Mouse (Mus musculus) urinary bladder, postnatal 4 days (tissue): ENCODE measurements around the gene Plekha6.
A peak's percentile ranks its signal among the peaks of the same experiment; 100 is the strongest.

ENCODE experiments used
- DNase-seq, 2 experiments: peaks; one replicate each; pipeline ENCODE4 v3.0.0; 2021 to 2022; ENCODE audit warnings: low spot score in 2 of 2

Plekha6 gene

GRCm38 (mm10) chr1:133163820-133164431 lies at the start of gene Plekha6:
Gene Plekha6 (plus strand): TSS chr1:133164210.
- no peak for DNase-seq

- DNase-seq = no peak
Measured at GRCm38 (mm10) chr1:133116108-133116507, 47.9 kb upstream of the Plekha6 start.

DNA sequence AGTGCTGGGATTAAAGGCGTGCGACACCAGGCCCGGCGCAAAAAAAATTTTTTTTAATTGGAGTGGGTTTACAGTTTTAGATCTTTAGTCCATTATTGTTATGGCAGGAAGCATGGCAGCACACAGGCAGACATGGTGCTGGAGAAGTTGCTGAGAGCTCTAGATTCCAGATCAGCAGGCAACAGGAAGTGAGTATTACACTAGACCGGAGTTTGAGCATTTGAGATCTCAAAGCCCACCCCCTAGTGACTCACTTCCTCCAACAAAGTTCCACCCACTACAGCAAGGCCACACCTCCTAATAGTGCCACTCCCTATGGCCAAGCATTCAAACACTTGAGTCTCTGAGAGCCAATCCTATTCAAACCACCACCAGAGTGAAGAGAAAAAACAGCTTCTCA lies 45.9 kb upstream of the Plekha6 start:
- no peak for DNase-seq

DNA sequence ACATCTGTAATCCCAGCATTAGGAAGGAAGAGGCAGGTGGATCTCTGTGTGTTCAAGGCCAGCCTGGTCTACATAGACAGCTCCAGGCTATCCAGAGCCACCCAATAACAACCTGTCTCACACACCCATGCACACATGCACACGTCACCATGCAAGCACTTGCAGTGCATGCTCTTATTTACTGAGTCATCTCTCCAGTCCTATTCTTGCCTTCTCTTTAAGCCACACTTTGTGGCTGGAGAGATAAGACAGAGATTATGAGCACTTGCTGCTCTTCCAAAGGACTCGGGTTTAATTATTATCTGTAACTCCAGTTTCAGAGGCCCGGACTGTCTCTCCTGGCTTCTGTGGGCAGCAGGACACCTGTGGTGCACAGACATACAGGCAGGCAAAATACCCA lies 45.2 kb upstream of the Plekha6 start:
- no peak for DNase-seq

DNA sequence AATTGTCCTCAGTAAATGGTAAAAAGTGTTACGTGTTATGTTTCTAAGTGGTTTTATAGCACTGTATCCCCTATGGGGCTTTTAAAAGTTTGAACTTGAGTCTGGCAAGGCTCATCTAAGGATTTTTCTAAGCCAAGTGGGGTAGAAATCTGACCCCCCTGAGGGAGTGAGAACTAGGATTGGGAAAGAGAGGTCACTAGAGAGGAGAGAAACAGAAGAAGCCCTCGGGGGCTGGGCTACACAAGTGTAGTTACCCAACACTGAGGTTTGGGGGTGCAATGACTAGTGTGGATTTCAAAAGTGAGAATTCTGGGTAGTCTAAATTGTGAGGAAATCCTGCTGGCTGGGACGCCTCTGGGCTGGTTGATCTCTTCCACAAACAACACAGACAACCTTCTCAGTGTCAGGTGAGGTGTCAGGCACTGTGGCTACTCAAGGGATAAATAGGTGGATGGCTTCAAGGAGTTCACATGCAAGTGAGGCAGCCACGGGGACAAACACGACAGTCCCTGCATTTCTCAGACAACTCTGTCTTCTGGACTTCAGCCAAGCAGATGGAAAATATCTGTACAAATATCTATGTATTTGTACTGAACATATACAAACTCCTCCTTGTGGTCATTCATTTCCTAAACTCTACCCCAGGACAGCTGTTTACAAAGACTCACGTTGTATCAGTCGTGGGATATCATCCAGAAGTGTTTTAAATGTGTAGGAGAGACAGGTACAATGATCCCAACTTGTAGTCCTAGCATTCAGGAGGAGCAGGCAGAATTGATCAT lies 43.9 kb upstream of the Plekha6 start:
- no peak for DNase-seq

- DNase-seq = no peak
Measured at GRCm38 (mm10) chr1:133121246-133121645, 42.8 kb upstream of the Plekha6 start.

DNA sequence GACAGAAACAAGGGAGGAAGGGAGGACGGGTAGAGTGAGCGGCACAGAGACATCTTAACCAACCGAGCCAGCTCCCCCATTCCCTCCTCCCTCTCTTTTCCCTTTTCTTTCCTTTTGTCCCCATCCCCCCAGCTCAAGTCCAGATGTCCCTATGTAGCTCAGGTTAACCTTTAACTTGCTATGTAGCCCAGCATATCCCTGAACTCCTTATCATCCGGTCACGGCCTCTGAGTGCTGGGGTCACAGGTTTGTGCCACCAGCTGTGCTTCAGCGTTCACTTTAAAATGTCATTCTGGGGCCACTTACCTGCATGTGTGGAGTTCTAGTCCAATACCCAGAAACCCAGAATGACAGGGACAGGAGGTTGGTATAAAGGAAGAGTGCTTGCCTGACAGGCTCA lies 39.9 kb upstream of the Plekha6 start:
- DNase-seq = no peak

- DNase-seq = no peak
Measured at GRCm38 (mm10) chr1:133125640-133126364, 38.2 kb upstream of the Plekha6 start.

DNA sequence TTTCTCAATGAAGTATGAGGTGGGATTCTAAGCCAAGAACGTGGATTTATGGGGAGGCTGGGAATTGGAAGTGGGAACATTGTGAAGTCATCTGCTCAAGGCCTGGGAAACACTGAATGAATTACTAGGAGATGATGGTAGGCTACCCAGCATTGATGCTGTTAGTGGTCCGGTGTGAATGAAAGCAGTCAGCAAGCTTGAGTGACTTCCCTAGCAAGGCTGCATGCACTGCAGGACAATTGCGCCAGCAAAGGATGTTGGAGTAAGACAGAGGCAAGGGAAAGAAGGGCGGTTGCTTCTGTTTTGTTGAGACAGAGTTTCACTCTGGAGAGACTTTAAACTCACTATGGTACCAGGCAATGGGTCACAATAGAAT lies 37.7 kb upstream of the Plekha6 start:
- no peak for DNase-seq

DNA sequence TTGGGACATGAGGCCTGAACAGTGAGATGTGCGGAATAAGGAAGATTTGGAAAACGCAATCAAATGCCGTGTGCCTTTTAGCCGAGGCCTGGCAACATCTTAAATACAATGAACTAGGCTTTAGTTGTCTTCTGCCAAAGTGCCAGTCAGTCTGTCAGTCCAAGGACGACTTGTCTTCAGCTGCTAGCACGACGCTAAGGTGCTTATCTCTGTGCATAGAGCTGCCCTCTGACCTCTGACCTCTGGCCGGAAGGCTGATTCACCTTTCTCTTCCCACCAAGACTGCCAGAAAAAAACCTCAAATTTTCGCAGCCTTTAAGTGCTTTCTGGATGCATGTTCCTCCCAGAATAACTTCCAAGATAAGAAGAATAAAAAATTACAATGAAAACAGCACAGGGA lies 36.7 kb upstream of the Plekha6 start:
- no peak for DNase-seq

GRCm38 (mm10) chr1:133129471-133130221 lies 34.4 kb upstream of the Plekha6 start:
- DNase-seq = no peak

- peak; percentile 98 to 99 for DNase-seq
Measured at GRCm38 (mm10) chr1:133130638-133131560, 33.1 kb upstream of the Plekha6 start, which contains the start of gene Ppp1r15b. Gene Ppp1r15b (plus strand): TSS chr1:133131143.

GRCm38 (mm10) chr1:133131561-133131905 lies 32.5 kb upstream of the Plekha6 start:
- no peak for DNase-seq

GRCm38 (mm10) chr1:133131936-133132335 lies 32.1 kb upstream of the Plekha6 start:
- no peak for DNase-seq

DNA sequence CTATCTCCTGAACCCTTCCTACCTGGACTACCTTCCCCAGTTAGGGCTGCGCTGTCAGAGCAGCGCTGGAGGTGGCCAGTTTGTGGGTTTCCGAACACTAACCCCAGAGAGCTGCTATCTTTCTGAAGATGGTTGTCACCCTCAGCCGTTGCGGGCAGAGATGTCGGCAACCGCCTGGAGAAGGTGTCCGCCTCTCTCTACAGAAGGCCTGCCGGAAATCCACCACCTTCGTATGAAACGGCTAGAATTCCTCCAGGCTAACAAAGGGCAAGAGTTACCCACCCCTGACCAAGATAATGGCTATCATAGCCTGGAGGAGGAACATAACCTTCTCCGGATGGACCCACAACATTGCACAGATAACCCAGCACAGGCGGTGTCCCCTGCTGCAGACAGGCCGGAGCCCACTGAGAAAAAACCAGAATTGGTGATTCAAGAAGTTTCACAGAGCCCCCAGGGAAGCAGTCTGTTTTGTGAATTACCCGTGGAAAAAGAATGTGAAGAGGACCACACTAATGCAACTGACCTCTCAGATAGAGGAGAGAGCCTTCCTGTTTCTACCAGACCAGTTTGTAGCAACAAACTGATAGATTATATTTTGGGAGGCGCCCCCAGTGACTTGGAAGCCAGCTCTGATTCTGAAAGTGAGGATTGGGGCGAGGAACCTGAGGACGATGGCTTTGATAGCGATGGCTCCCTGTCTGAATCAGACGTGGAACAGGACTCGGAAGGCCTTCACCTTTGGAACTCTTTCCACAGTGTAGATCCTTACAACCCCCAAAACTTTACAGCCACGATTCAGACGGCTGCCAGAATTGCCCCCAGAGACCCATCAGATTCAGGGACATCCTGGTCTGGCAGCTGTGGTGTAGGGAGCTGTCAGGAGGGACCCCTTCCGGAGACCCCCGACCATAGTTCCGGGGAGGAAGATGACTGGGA lies 31.4 kb upstream of the Plekha6 start:
- no peak for DNase-seq

GRCm38 (mm10) chr1:133133425-133133824 lies 30.6 kb upstream of the Plekha6 start:
- no peak for DNase-seq

- DNase-seq = no peak
Measured at GRCm38 (mm10) chr1:133134071-133134470, 29.9 kb upstream of the Plekha6 start.

DNA sequence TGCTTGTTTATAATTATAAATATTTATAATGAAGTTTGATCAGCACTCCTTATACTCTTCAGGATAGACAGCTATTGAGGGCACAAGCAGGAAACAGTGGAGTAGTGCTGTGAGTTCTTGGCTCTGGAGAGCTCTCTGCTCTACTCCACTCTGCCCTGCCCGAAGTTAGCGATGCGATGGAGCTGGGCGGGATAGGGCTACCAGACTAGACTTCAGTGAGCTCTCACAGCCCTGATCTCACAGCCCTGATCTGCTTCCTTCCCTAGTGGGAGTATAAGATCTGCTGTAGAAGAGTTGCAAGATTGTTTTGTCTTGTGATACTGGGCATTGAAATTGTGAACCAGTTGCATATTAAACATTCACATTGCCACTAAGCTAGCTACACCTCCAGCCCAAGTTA lies 29.1 kb upstream of the Plekha6 start:
- no peak for DNase-seq

- no peak for DNase-seq
Measured at GRCm38 (mm10) chr1:133135808-133136207, 28.2 kb upstream of the Plekha6 start.

DNA sequence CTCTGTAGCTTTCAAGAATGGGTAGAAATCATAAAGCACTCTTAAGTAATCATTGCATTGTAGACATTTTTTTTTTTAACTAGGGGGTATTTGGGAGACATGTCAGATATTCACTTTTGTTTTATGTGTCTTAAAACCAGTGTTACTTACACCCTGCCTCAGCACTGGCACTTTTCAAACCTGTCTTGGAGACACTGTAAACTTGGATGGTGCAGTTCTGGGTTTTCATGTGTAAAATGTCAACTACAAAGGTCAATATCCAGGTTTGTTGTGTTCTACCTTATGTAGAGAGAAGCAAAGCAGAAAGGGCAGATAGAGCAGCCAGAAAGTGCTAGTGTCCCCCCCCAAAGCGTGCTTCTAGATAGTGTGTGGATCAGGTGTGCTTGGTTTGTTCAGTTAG lies 25.6 kb upstream of the Plekha6 start:
- no peak for DNase-seq
